Mouse (Mus musculus) lung, postnatal 4 days (tissue): ENCODE measurements at regions not wholly inside any gene's neighbourhood (a gene's known extent, or its start where the extent isn't known, plus 50 kb on each side); places are given as distances from the start of the nearest gene placed in this dataset.
A peak's percentile ranks its signal among the peaks of the same experiment; 100 is the strongest.
"Not testable (repeated sequence)": the region's sequence is repeated elsewhere in the genome, so short reads cannot be mapped to it uniquely, and the experiment has no call there.

Source experiments
- DNase-seq, 2 experiments: peaks; one replicate each; pipeline ENCODE4 v3.0.0; 2021

- DNase-seq, result no peak
These were observed 187.9 kb upstream of the Pik3r1 start for GRCm38 (mm10) chr13:101955806-101956418.

- peak; percentile 14 to 57 for DNase-seq
These were observed 189.8 kb upstream of the Pik3r1 start for GRCm38 (mm10) chr13:101957782-101958181.

- peak in 1 of 2 experiments; percentile 20 for DNase-seq
These were observed 197.5 kb upstream of the Pik3r1 start for GRCm38 (mm10) chr13:101965537-101965936.

- DNase-seq, result peak in 1 of 2 experiments; percentile 20
These were observed 198.9 kb upstream of the Pik3r1 start for GRCm38 (mm10) chr13:101966799-101967397.

- no peak for DNase-seq
These were observed 199.4 kb upstream of the Pik3r1 start for GRCm38 (mm10) chr13:101967466-101967865.

- no peak for DNase-seq
These were observed 208.7 kb upstream of the Pik3r1 start for GRCm38 (mm10) chr13:101976766-101977165.

- DNase-seq, result peak; percentile 45 to 56
These were observed 212.3 kb upstream of the Pik3r1 start for GRCm38 (mm10) chr13:101980171-101980835.

- DNase-seq, result peak in 1 of 2 experiments; percentile 59
These were observed 220.8 kb upstream of the Pik3r1 start for GRCm38 (mm10) chr13:101988637-101989413.

- DNase-seq, result no peak
These were observed 223.7 kb upstream of the Pik3r1 start for GRCm38 (mm10) chr13:101991729-101992128.

- DNase-seq, result peak; percentile 46 to 72
These were observed 226.8 kb upstream of the Pik3r1 start for GRCm38 (mm10) chr13:101994779-101995178.

- no peak for DNase-seq
These were observed 227.5 kb upstream of the Pik3r1 start for GRCm38 (mm10) chr13:101995529-101995928.

- no peak for DNase-seq
These were observed 228.1 kb upstream of the Pik3r1 start for GRCm38 (mm10) chr13:101996144-101996543.

- no peak for DNase-seq
These were observed 229.4 kb upstream of the Pik3r1 start for GRCm38 (mm10) chr13:101997415-101997814.

- no peak for DNase-seq
These were observed 238.5 kb upstream of the Pik3r1 start for GRCm38 (mm10) chr13:102006565-102006964.

- no peak for DNase-seq
These were observed 243.9 kb upstream of the Pik3r1 start for GRCm38 (mm10) chr13:102011965-102012364.

GRCm38 (mm10) chr13:102014514-102014913, 246.5 kb upstream of the Pik3r1 start:
- DNase-seq, result no peak

GRCm38 (mm10) chr13:102014958-102015357, 246.9 kb upstream of the Pik3r1 start:
- no peak for DNase-seq

- peak; percentile 10 to 75 for DNase-seq
These were observed 248.5 kb upstream of the Pik3r1 start for GRCm38 (mm10) chr13:102016518-102016917.

GRCm38 (mm10) chr13:102022273-102022672, 254.3 kb upstream of the Pik3r1 start:
- no peak for DNase-seq

- no peak for DNase-seq
These were observed 254.7 kb upstream of the Pik3r1 start for GRCm38 (mm10) chr13:102022757-102023156.

- DNase-seq, result no peak
These were observed 255.6 kb upstream of the Pik3r1 start for GRCm38 (mm10) chr13:102023624-102024023.

GRCm38 (mm10) chr13:102025138-102025537, 257.1 kb upstream of the Pik3r1 start:
- no peak for DNase-seq

GRCm38 (mm10) chr13:102025547-102025946, 257.5 kb upstream of the Pik3r1 start:
- DNase-seq, result not testable (repeated sequence)
